Mouse (Mus musculus) neural tube, embryonic 12.5 days (tissue): ENCODE data around the gene Fabp6. TPM values are rescaled to one million over a fixed set of nuclear protein-coding genes. Genes with fewer than 3 reads are reported as not detected.

ENCODE experiments used
- ATAC-seq: fragments of 200-750 bp; cut with Nextera tagmentation; 2 replicates; pipeline ENCODE4 v1.8.0; 2017; ENCODE audit warnings: low read depth, mild to moderate bottlenecking, moderate TSS enrichment, moderate library complexity; ENCODE audit not compliant: low FRiP score
- H3K27ac ChIP-seq: fragments of 300-500 bp; sonication (generic); 2 replicates; pipeline ENCODE4 v1.5.1; 2016
- H3K27me3 ChIP-seq: fragments of 300-500 bp; sonication (generic); replicated peaks from 2 replicates; pipeline ENCODE4 v1.6.1; 2016; ENCODE audit warnings: mild to moderate bottlenecking
- H3K36me3 ChIP-seq: fragments of 300-500 bp; sonication (generic); 2 replicates; pipeline ENCODE4 v1.6.1; 2016; ENCODE audit warnings: mild to moderate bottlenecking
- H3K4me1 ChIP-seq: fragments of 300-500 bp; sonication (generic); 2 replicates; pipeline ENCODE4 v1.6.1; 2016
- H3K4me2 ChIP-seq: fragments of 300-500 bp; sonication (generic); replicated peaks from 2 replicates; pipeline ENCODE4 v1.6.1; 2016; ENCODE audit warnings: mild to moderate bottlenecking
- H3K4me3 ChIP-seq: fragments of 300-500 bp; sonication (generic); 2 replicates; pipeline ENCODE4 v1.5.1; 2016
- H3K9ac ChIP-seq: fragments of 300-500 bp; sonication (generic); 2 replicates; pipeline ENCODE4 v1.6.1; 2016; ENCODE audit warnings: mild to moderate bottlenecking
- H3K9me3 ChIP-seq: fragments of 300-500 bp; sonication (generic); 2 replicates; pipeline ENCODE4 v1.6.1; 2016; ENCODE audit warnings: mild to moderate bottlenecking
- WGBS: fragments of 180-500 bp; shearing (Covaris S2); methylation state at CpG from one replicate; pipeline ENCODE4 v1.1.7; 2016; 5-methylcytosine and 5-hydroxymethylcytosine counted together
- polyA plus RNA-seq: library from polyadenylated mRNA; unstranded; fragments of >200 nt; fragmentation: Nextera tagmentation; extraction: Ambion mirVana; gene quantifications from 2 replicates; pipeline ENCODE4 v1.2.1, GENCODE M21; 2016

Fabp6 gene
- polyA plus RNA-seq, 1 experiment from 2014 or later: not detected

GRCm38 (mm10) chr11:43559515-43560292, 41.6 kb downstream of the Fabp6 start:
- no peak overlapping the region for H3K9ac ChIP-seq

GRCm38 (mm10) chr11:43556538-43556937, 44.8 kb downstream of the Fabp6 start:
- peaks cover 8% of the 10 kb centered on the region for H3K4me1 ChIP-seq
- 87% methylated on average over 11 of the region's 11 CpGs for WGBS
- no peak overlapping the region for H3K9ac ChIP-seq
- H3K9me3 ChIP-seq: no peaks in the 10 kb centered on the region
- peaks cover 30% of the 10 kb centered on the region for H3K36me3 ChIP-seq
- H3K4me3 ChIP-seq: no peak overlapping the region
- no peak overlapping the region for H3K4me2 ChIP-seq
- H3K27ac ChIP-seq: no peak overlapping the region
- no peak for ATAC-seq
- H3K27me3 ChIP-seq: no peaks in the 10 kb centered on the region

More at GRCm38 (mm10) chr11:43559515-43560292, 41.6 kb downstream of the Fabp6 start:
- Histone ChIP-seq H3K9me3 (no peaks in the 10 kb centered on the region), H3K4me3 (no peak overlapping the region), H3K27ac (no peak overlapping the region), H3K4me2 (no peak overlapping the region), H3K36me3 (peaks cover 38% of the 10 kb centered on the region), H3K27me3 (no peaks in the 10 kb centered on the region), H3K4me1 (peaks cover 8% of the 10 kb centered on the region)
- ATAC-seq: peak; percentile 67
- WGBS: 19% methylated on average over 5 of the region's 6 CpGs

- ATAC-seq: no peak
- H3K4me2 ChIP-seq: no peak overlapping the region
- 85% methylated on average over 6 of the region's 6 CpGs for WGBS
- H3K27ac ChIP-seq: no peak overlapping the region
- H3K36me3 ChIP-seq: peaks cover 11% of the 10 kb centered on the region
- no peaks in the 10 kb centered on the region for H3K9me3 ChIP-seq
- no peaks in the 10 kb centered on the region for H3K27me3 ChIP-seq
- H3K9ac ChIP-seq: no peak overlapping the region
- no peak overlapping the region for H3K4me3 ChIP-seq
- H3K4me1 ChIP-seq: peaks cover 12% of the 10 kb centered on the region
Measured at GRCm38 (mm10) chr11:43552675-43553074, 48.7 kb downstream of the Fabp6 start.

GRCm38 (mm10) chr11:43551756-43552155, 49.6 kb downstream of the Fabp6 start:
- no peak overlapping the region for H3K27ac ChIP-seq
- H3K4me1 ChIP-seq: peaks cover 12% of the 10 kb centered on the region
- 85% methylated on average over 3 of the region's 3 CpGs for WGBS
- no peak for ATAC-seq
- H3K9me3 ChIP-seq: no peaks in the 10 kb centered on the region
- H3K9ac ChIP-seq: no peak overlapping the region
- H3K4me3 ChIP-seq: no peak overlapping the region
- peaks cover 4% of the 10 kb centered on the region for H3K36me3 ChIP-seq
- H3K27me3 ChIP-seq: no peaks in the 10 kb centered on the region
- H3K4me2 ChIP-seq: no peak overlapping the region

GRCm38 (mm10) chr11:43549701-43550100, 51.6 kb downstream of the Fabp6 start:
- no peaks in the 10 kb centered on the region for H3K27me3 ChIP-seq
- H3K4me2 ChIP-seq: no peak overlapping the region
- H3K36me3 ChIP-seq: peaks cover 6% of the 10 kb centered on the region; the same call in 1 of the 2 replicates
- H3K4me3 ChIP-seq: no peak overlapping the region
- 70% methylated on average over 11 of the region's 11 CpGs for whole genome bisulfite sequencing
- no peak for ATAC-seq
- no peak overlapping the region for H3K9ac ChIP-seq
- H3K27ac ChIP-seq: no peak overlapping the region
- H3K9me3 ChIP-seq: no peaks in the 10 kb centered on the region
- H3K4me1 ChIP-seq: peaks cover 12% of the 10 kb centered on the region

GRCm38 (mm10) chr11:43548657-43549435, 52.5 kb downstream of the Fabp6 start:
- 84% methylated on average over 12 of the region's 12 CpGs for WGBS
- no peak overlapping the region for H3K4me3 ChIP-seq

GRCm38 (mm10) chr11:43548148-43548547, 53.2 kb downstream of the Fabp6 start:
- Histone ChIP-seq H3K4me2 (no peak overlapping the region), H3K4me3 (no peak overlapping the region), H3K9me3 (no peaks in the 10 kb centered on the region), H3K36me3 (peaks cover 16% of the 10 kb centered on the region), H3K27ac (0 out of 2 replicates have a peak overlapping the region, but pooled peaks have one; percentile 26), H3K9ac (no peak overlapping the region), H3K4me1 (peaks cover 12% of the 10 kb centered on the region), H3K27me3 (no peaks in the 10 kb centered on the region)
- peak; percentile 43 for ATAC-seq
- WGBS: 51% methylated on average over 7 of the region's 7 CpGs

More at GRCm38 (mm10) chr11:43548657-43549435, 52.5 kb downstream of the Fabp6 start:
- Histone ChIP-seq H3K27ac (no peak overlapping the region), H3K9ac (no peak overlapping the region), H3K4me1 (peaks cover 12% of the 10 kb centered on the region), H3K9me3 (no peaks in the 10 kb centered on the region), H3K36me3 (peaks cover 9% of the 10 kb centered on the region; the same call in 1 of the 2 replicates), H3K27me3 (no peaks in the 10 kb centered on the region), H3K4me2 (no peak overlapping the region)
- peak; percentile 10; the same call in 1 of the 2 replicates for ATAC-seq

- no peak overlapping the region for H3K9ac ChIP-seq
- H3K4me1 ChIP-seq: peaks cover 12% of the 10 kb centered on the region
- no peak overlapping the region for H3K27ac ChIP-seq
- no peak overlapping the region for H3K4me2 ChIP-seq
- no peak for ATAC-seq
- peaks cover 18% of the 10 kb centered on the region for H3K36me3 ChIP-seq
- no peaks in the 10 kb centered on the region for H3K9me3 ChIP-seq
- no peak overlapping the region for H3K4me3 ChIP-seq
- 58% methylated on average over 4 of the region's 4 CpGs for WGBS
- H3K27me3 ChIP-seq: no peaks in the 10 kb centered on the region
Measured at GRCm38 (mm10) chr11:43546678-43547077, 54.7 kb downstream of the Fabp6 start.

Other genes with a start within 250 kb of the Fabp6 start
- 64.0 and 65.7 TPM in 2 replicates for gene Pttg1, start 175.3 kb downstream of the Fabp6 start, polyA plus RNA-seq
- 66.7 and 67.8 TPM in 2 replicates for gene Slu7, start 167.8 kb downstream of the Fabp6 start, polyA plus RNA-seq
- gene C1qtnf2, start 127.3 kb downstream of the Fabp6 start, polyA plus RNA-seq: 5.6 and 6.3 TPM in 2 replicates
- 36.3 and 38.7 TPM in 2 replicates for gene Ccnjl, start 72.8 kb downstream of the Fabp6 start, polyA plus RNA-seq
- 8.3 and 10.1 TPM in 2 replicates for gene 4933415A04Rik, start 14.5 kb downstream of the Fabp6 start, polyA plus RNA-seq
- 52.4 and 53.4 TPM in 2 replicates for gene Pwwp2a, start 80.5 kb upstream of the Fabp6 start, polyA plus RNA-seq
- gene Ttc1, start 146.5 kb upstream of the Fabp6 start, polyA plus RNA-seq: 80.7 and 92.9 TPM in 2 replicates